Mouse (Mus musculus): ENCODE results near the gene Mogat1.
"Not testable (repeated sequence)": the region's sequence is repeated elsewhere in the genome, so short reads cannot be mapped to it uniquely, and the experiment has no call there.

Gene Mogat1

DNA sequence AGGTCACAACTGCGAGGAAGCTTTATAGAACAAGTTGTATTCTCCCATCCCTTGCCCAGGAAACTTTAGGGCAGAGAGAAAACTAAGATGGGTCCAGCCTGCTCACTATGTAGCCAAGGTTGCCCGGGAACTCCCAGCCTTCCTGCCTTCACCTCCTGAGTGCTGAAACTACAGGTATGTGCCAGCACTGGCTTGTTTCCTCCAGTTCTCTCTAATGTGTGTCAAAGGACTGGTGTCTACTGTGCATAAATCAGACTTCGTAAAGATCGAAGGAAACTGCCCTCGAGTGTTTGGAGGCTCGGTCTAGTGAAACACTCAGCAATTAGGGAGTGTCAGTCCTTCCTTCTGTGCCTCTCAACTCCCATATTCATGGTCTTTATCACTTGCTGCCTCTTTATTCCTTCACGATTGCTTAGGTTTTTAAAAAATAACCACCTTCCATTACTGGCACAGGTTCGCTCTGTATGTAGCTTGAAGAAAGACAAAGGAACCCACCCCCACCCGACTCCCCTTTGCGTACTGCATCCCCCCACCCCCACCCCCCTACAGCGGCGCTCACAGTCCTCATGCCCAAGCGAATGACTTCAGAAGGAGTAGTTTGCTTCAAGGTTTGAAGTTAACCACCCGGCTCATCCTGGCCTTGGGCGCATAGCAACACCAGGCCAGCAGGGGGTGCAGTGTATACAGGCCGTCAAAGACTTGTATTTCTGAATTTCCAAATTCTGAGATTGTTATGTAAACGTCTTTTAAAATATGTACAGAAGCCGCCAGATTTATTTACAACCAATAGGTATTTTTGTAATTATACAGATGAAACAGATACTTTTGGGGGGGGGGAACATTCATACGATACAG lies 25.7 kb downstream of the Mogat1 start:
- peak; percentile 82 for DNase-seq (ENCODE audit: low spot score)

DNA sequence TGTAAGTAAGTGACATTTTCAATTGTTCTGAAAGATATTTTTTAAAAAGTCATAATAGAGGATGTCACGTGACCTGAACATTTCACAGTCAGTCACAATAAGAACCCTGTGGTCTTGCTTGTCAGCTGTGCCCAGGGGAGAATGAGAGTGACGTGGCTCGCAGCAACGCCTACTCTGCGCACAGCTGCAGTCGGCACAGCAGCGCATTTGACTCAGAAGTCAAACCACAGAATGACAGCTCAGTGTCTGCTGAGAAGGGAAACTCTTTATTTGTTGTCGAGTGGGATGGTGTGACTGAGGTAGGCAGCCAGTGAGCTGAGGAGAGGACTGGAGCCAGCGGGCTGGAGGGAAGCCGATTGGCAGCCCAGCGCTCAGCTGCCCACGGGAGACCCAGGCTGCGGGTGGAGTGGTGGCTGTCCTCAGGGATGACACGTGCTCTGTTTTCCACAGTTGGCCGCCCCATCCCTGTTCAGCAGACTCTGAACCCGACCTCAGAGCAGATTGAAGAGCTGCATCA lies 26.8 kb downstream of the Mogat1 start:
- no peak for DNase-seq (ENCODE audit: low spot score)

DNA sequence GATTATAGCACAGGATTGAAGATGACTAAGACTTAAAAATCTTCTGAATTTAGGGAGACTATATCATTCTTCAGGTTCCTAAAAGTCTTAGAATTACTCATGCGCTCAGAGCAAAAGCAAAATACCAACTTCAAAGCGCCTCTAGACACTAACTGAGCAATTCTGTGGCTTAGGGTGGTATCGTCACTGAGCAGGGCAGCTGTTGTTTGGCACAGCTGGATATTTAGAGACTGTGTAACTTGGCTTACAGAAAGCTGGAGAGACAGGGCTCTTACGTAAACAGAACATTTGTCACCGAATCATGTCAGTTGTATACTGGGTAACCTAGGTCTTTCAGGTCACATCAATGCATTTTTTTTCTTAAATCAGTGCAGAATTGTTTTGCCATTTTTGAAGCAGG lies 27.6 kb downstream of the Mogat1 start:
- no peak for DNase-seq (ENCODE audit: low spot score)

DNA sequence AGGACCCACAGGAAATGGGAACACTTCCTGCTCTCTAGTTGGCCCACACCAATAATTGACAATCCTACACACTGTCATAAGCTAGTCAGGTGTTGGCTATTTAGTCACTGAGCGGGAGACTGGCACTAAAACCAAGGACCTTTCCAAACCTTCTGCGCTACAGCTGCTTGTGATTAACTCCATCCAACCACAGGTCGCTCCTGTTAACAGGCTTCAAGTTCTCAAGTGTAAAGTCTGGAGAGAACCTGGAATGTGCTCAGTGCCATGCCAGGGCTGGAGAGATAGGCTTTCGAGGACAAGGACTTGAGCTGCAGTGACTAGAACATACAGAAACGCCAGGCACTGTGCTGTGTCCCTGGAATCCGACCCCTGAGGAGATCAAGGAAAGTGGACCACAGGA lies 28.4 kb downstream of the Mogat1 start:
- no peak for DNase-seq (ENCODE audit: low spot score)

DNA sequence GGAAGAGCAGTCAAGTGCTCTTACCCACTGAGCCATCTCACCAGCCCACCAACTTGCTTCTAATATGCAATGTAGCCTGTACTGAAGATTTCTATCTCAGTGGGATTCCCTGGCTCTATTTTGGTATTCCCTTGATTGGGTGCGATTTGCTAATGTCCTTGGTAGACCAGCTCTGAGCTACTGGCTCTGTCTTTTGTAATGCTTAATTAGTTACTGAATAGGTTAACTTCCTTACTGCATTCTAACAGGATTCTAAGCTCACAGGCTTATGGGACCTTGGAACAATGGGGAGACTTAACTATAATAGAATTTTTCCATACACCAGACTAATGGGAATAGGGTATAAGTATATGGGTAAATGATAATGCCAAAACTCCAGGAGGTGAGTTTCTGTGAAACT lies 32.8 kb downstream of the Mogat1 start:
- not testable (repeated sequence) for DNase-seq (ENCODE audit: low spot score)

DNA sequence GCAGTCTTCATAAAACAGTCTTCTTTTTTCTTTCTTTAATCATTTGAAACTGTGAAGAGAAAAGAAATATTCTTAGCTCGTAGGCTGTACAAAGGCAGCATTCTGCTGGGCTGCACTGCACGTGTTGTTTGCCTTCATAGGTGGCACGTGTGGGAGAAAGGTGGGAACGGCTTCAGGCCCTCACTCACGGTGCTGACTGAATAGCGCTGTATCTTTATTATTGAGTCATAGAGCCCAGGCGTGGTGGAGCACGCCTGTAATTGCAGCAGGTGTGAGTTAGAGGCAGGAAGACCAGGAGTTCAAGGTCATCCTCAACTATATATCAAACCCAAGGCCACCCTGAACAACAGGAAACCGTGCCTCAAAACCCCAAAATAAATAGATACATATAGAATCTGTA lies 35.5 kb downstream of the Mogat1 start:
- no peak for DNase-seq (ENCODE audit: low spot score)

DNA sequence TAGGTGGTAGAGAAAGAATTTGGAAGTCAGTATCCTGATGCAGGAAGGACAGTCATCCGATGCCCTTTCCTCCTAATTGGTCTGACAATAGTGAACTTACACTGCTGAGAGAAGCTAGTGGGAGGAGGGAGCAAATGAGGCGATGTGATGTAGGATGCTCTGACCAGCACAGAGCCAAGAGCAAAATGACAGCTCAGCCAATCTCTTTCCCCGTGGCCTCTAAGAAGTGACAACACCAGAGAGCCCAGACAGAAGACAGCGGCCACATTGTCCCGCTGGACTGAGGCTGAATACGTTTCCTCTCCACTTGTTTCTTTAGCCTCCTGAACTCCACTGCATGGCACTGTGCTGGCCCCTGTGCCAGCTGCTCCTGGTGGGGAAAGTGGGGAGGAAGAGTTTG lies 38.2 kb downstream of the Mogat1 start:
- no peak for DNase-seq (ENCODE audit: low spot score)

DNA sequence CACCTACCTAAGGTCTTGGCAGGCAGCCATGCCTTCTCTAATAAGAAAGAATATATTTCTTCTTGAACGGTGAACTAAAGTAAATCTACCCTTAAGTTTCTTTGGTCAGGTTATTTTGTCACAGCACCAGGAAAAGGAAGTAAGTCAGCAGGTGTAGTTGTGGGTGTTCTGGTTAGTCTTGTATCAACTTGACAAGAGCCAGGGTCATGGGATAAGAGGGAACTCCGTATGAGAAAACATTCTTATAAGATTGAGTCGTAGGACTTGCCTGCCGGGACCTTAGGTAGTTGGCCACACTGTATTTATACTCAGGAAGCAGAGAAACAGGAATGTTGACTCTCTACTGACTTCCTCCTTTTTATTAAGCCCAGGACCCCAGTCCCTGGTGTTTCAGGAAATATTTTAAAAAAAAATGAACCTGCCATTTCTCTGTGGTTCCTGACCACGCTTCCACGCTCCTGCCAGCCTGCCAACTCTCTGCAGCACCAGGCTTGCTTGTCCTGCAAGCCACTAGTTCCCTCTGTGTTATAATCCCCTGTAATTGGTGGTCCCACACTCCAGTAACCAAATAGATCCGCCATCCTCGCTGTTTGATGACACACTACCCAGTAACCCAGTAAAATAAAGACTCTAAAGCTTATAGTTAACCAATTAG lies 43.3 kb downstream of the Mogat1 start:
- DNase-seq (ENCODE audit: low spot score) = no peak

DNA sequence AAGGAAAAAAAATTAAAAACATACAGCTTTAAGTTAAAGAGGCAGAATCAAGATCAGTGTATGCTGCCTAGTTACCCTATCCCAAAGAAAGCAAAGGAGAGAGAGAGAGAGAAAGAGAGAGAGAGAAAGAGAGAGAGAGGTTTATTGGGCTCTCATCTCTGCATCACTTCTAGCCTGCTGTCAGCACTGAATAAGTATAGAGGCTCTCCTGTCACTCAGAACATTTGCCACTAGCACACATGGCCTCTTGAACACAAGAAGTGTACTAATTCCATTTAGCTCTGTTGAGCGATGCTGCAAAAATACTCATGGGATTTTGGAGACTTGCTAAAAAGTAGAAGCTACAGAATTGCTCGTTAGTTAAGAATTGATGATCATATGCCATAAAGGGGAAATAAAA lies 56.2 kb downstream of the Mogat1 start:
- no peak for DNase-seq (ENCODE audit: low spot score)

DNA sequence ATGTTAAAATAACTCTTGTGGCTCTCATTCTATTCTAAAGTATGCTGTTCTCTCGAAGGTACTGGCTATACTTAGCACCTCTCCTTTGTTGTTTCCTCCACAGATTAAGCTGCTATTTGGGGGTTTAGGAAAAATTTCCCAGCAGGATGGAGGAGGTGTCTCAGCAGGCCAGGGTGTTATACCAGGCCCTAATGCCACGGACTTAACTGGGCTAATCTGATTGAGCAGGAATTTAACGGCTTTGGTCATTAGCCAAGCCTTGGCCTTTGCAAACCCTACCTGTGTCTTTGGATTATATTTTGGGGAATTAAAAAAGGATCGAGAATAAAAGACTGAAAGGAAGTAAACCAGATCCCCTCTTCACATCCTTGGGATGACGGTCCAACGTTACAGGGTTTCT lies 56.6 kb downstream of the Mogat1 start:
- no peak for DNase-seq (ENCODE audit: low spot score)

DNA sequence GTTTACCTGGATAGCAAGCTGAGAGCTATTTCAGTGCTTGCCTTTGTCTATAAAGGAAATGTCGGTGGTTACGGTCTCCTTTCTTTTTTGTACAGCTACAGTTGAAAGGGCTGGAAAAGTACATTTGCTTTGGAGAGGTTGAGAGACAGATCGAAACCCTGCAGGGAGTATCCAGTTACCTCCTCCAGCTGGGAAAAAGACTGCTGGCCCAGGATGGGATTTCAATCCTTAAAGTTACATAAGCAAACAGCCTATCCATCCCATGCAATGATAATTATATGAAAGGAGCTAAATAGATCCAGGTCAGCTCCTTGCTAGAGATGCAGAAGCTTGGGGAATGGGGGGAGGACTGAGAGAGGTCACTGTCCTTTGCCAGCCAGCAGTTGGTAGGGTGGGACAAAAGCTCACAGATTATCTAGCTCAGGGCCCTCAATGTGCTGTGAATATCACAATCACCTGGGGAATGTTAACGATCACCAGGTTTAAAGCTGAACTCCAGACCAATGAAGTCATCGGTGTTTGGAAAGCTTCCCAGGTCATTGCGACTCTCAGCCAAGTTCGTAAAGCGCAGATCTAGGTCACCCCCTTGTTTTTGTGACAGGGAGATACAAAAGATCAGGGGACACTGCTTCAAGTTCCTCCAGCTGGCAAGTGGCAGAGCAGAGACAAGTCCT lies 57.2 kb downstream of the Mogat1 start:
- no peak for DNase-seq (ENCODE audit: low spot score)

DNA sequence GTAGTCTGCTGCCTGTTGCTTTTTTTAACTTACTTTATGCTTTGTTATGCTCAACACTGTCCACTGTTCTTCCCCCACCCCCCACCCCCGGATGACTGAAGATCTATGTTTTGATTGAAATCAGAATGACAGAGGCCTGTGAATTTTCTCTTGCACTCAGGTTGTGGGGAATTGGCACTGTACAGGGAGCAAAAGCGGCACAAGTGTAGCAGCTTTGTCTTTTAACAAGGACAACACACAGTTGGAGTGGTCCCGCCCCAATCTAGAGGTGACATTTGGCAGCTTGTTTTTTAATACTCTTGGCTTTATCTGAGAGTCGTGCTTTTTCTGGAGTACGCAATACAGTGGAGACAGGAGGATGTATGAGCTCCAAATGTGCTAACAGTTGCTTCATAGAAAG lies 58.8 kb downstream of the Mogat1 start:
- DNase-seq (ENCODE audit: low spot score) = no peak

DNA sequence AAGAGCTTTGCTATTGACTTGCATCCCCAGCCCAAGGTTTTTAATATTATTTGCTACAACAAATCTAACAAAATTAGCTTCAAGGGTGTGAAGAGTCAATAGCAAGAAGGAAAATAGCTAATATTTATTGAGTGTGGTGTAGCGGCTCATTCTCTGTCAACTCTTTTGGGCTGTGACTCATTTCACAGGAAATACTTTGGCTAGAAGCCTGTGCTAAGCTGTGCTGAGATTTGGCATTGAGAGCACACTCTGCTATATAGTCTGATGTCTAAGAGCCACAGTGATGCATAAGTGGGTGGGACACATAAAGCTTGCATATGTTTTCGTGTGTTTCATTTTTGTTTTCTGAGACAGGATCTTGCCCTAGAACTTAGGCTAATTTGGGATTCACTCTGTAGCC lies 74.3 kb downstream of the Mogat1 start:
- DNase-seq (ENCODE audit: low spot score) = no peak

DNA sequence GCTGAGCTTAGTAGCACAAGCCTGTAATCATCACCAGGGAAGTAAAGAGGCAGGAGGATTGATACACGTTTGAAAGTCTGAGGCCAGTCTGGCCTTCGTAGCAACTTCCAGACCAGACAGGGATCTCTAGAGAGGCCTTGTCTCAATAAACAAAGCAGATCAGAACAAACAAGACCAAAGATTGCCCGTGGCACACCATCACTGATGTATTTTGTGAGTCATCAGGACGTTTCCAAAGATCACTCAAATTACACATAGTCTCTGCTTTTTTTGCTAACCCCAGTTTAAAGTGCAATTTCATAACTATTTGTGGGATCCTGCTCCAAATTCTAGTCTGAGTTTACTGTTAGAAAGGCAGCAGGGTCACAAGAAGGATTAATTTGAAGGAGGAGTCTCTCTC lies 76.2 kb downstream of the Mogat1 start:
- DNase-seq (ENCODE audit: low spot score) = no peak

Data from urinary bladder, postnatal 14 days (tissue).